Mouse (Mus musculus) neutrophil, adult 83 days (primary cell): ENCODE data around the gene H2-M5. TPM values are rescaled to one million over a fixed set of nuclear protein-coding genes. Genes with fewer than 3 reads are reported as not detected.

Source experiments
- total RNA-seq, 2 experiments: library from RNA; stranded (reverse); gene quantifications; one replicate each; pipeline ENCODE4 v1.2.4; 2023

H2-M5 gene
- not detected for total RNA-seq

GRCm38 (mm10) chr17:36989437-36989836 lies at the start of gene H2-M5:
TSS of gene H2-M5 (minus strand) at chr17:36989537.

GRCm38 (mm10) chr17:37022628-37023576 lies 33.6 kb upstream of the H2-M5 start, which contains the start of gene Mog:
TSS of gene Mog (minus strand) at chr17:37023398.

GRCm38 (mm10) chr17:37000863-37001262 lies 11.5 kb upstream of the H2-M5 start, which contains the start of gene Zfp57:
TSS of gene Zfp57 (plus strand) at chr17:37001163.

GRCm38 (mm10) chr17:36981221-36981813 lies 8.0 kb downstream of the H2-M5 start, which contains the start of gene 2410137M14Rik:
TSS of gene 2410137M14Rik (minus strand) at chr17:36981237.

GRCm38 (mm10) chr17:36957999-36958743 lies 31.2 kb downstream of the H2-M5 start, which contains the start of the genes Znrd1 and Znrd1as:
TSS of gene Znrd1 (minus strand) at chr17:36958559.
TSS of gene Znrd1as (plus strand) at chr17:36958592.

GRCm38 (mm10) chr17:36950981-36951947 lies 38.1 kb downstream of the H2-M5 start, which contains the start of gene Ppp1r11:
TSS of gene Ppp1r11 (minus strand) at chr17:36951741.

GRCm38 (mm10) chr17:36942791-36943471 lies 46.4 kb downstream of the H2-M5 start, which contains the start of gene Rnf39:
TSS of gene Rnf39 (plus strand) at chr17:36942918.

Other genes starting within 250 kb of the H2-M5 start
- gene H2-M10.5, start 216.6 kb downstream of the H2-M5 start, total RNA-seq, result not detected
- not detected for gene H2-M10.6, start 177.4 kb downstream of the H2-M5 start, total RNA-seq
- gene Trim26, start 152.4 kb downstream of the H2-M5 start, total RNA-seq, result 10 to 100 TPM; 24.9 to 33.9 TPM
- gene Trim15, start 122.3 kb downstream of the H2-M5 start, total RNA-seq, result not detected
- 10 to 100 TPM in 1 of 2 experiments, 1 to 10 TPM in 1; 6.7 to 11.4 TPM for gene Trim10, start 120.0 kb downstream of the H2-M5 start, total RNA-seq
- gene Trim40, start 99.4 kb downstream of the H2-M5 start, total RNA-seq, result not detected
- gene Trim31, start 91.4 kb downstream of the H2-M5 start, total RNA-seq, result not detected
- not detected for gene Rnf39, start 46.6 kb downstream of the H2-M5 start, total RNA-seq
- gene Ppp1r11, start 37.8 kb downstream of the H2-M5 start, total RNA-seq, result 10 to 100 TPM; 36.4 to 42.1 TPM
- 10 to 100 TPM; 29.7 to 30.7 TPM for gene Znrd1, start 31.0 kb downstream of the H2-M5 start, total RNA-seq
- gene Znrd1as, start 30.9 kb downstream of the H2-M5 start, total RNA-seq, result 1 to 10 TPM; 1.6 to 1.9 TPM
- not detected for gene 2410137M14Rik, start 8.3 kb downstream of the H2-M5 start, total RNA-seq
- gene Zfp57, start 11.6 kb upstream of the H2-M5 start, total RNA-seq, result under 1 TPM in 1 of 2 experiments, not detected in 1; 0.24 TPM
- gene Mog, start 33.9 kb upstream of the H2-M5 start, total RNA-seq, result not detected
- 10 to 100 TPM; 87.9 to 96.0 TPM for gene Gabbr1, start 56.4 kb upstream of the H2-M5 start, total RNA-seq
- gene Olfr90, start 99.0 kb upstream of the H2-M5 start, total RNA-seq, result under 1 TPM in 1 of 2 experiments, not detected in 1; 0.24 TPM
- gene Olfr91, start 108.7 kb upstream of the H2-M5 start, total RNA-seq, result not detected
- not detected for gene Olfr92, start 130.6 kb upstream of the H2-M5 start, total RNA-seq
- not detected for gene Olfr93, start 172.0 kb upstream of the H2-M5 start, total RNA-seq
- not detected for gene Ubd, start 204.4 kb upstream of the H2-M5 start, total RNA-seq
- not detected for gene Olfr94, start 211.5 kb upstream of the H2-M5 start, total RNA-seq
- not detected for gene Olfr95, start 223.6 kb upstream of the H2-M5 start, total RNA-seq
- gene Olfr96, start 230.6 kb upstream of the H2-M5 start, total RNA-seq, result not detected
- gene Olfr97, start 247.8 kb upstream of the H2-M5 start, total RNA-seq, result not detected